Mouse (Mus musculus): Measurements from ENCODE around the gene Zcchc14. TPM values are rescaled to one million over a fixed set of nuclear protein-coding genes. Genes with fewer than 3 reads are reported as not detected.

Gene Zcchc14
- total RNA-seq, 1 experiment = 18.6 TPM

GRCm38 (mm10) chr8:121568321-121568720 is 84.4 kb downstream of the Zcchc14 start:
- Histone ChIP-seq H3K27ac (ENCODE audit: insufficient read depth, low read depth, low read length, poor library complexity, severe bottlenecking) (no peak overlapping the region), H3K9ac (ENCODE audit: insufficient read depth, low read depth, low read length, poor library complexity, severe bottlenecking) (no peak overlapping the region), H3K4me1 (ENCODE audit: control insufficient read depth in 2 of 2, insufficient read depth in 2 of 2, low read length in 2 of 2, poor library complexity in 1 of 2) (peaks cover 2 to 13% of the 10 kb centered on the region in 2 experiments; a peak in 3 of 4 replicates), H3K4me3 (ENCODE audit: insufficient read depth in 1 of 2, low read depth in 1 of 2, low read length in 2 of 2, poor library complexity in 1 of 2, severe bottlenecking in 1 of 2) (no peak overlapping the region), H3K9me3 (ENCODE audit: control insufficient read depth, insufficient read depth, low read depth, low read length) (no peaks in the 10 kb centered on the region), H3K36me3 (ENCODE audit: control insufficient read depth, insufficient read depth, low read length, poor library complexity, severe bottlenecking) (no peaks in the 10 kb centered on the region; the same call in 1 of the 2 replicates)
- in situ Hi-C loops (cut with MboI; ENCODE audit: low sequenced_read_pairs in 2 of 2, unreplicated experiment in 2 of 2) = no loop called here
- no peak for DNase-seq (ENCODE audit: low read depth, low spot score)
- TF ChIP-seq HCFC1 (IDR thresholded peaks at IDR 0.05; ENCODE audit: borderline replicate concordance, insufficient read depth, low read length) (no peak), MAFK (IDR thresholded peaks at IDR 0.05; ENCODE audit: insufficient read depth, low read depth, low read length) (peak; percentile 98), ZC3H11A (IDR thresholded peaks at IDR 0.05; ENCODE audit: borderline replicate concordance, low read depth, low read length) (no peak)

GRCm38 (mm10) chr8:121563701-121564100 is 89.0 kb downstream of the Zcchc14 start:
- DNase-seq (ENCODE audit: low read depth, low spot score) = no peak
- peaks cover 10% of the 10 kb centered on the region; the same call in 1 of the 2 replicates for H3K36me3 ChIP-seq (ENCODE audit: control insufficient read depth, insufficient read depth, low read length, poor library complexity, severe bottlenecking)
- no peak overlapping the region for H3K27ac ChIP-seq (ENCODE audit: insufficient read depth, low read depth, low read length, poor library complexity, severe bottlenecking)
- no peak overlapping the region for H3K4me3 ChIP-seq (ENCODE audit: insufficient read depth in 1 of 2, low read depth in 1 of 2, low read length in 2 of 2, poor library complexity in 1 of 2, severe bottlenecking in 1 of 2)
- in situ Hi-C loops (cut with MboI; ENCODE audit: low sequenced_read_pairs in 2 of 2, unreplicated experiment in 2 of 2) = no loop called here
- H3K4me1 ChIP-seq (ENCODE audit: control insufficient read depth in 2 of 2, insufficient read depth in 2 of 2, low read length in 2 of 2, poor library complexity in 1 of 2) = peaks cover 0 to 7% of the 10 kb centered on the region in 2 experiments; a peak in 1 of 4 replicates
- no peak for TF ChIP-seq ZC3H11A (IDR thresholded peaks at IDR 0.05; ENCODE audit: borderline replicate concordance, low read depth, low read length)
- TF ChIP-seq ZNF384 (IDR thresholded peaks at IDR 0.05; ENCODE audit: low read depth, low read length) = no peak
- no peak for TF ChIP-seq CHD2 (IDR thresholded peaks at IDR 0.05; ENCODE audit: low read depth, low read length)
- no peak for TF ChIP-seq MAFK (IDR thresholded peaks at IDR 0.05; ENCODE audit: insufficient read depth, low read depth, low read length)
- no peak for TF ChIP-seq HCFC1 (IDR thresholded peaks at IDR 0.05; ENCODE audit: borderline replicate concordance, insufficient read depth, low read length)
- H3K9ac ChIP-seq (ENCODE audit: insufficient read depth, low read depth, low read length, poor library complexity, severe bottlenecking) = no peak overlapping the region
- no peaks in the 10 kb centered on the region for H3K9me3 ChIP-seq (ENCODE audit: control insufficient read depth, insufficient read depth, low read depth, low read length)

GRCm38 (mm10) chr8:121562941-121563351 is 89.8 kb downstream of the Zcchc14 start:
- Histone ChIP-seq H3K9me3 (ENCODE audit: control insufficient read depth, insufficient read depth, low read depth, low read length) (no peaks in the 10 kb centered on the region), H3K27ac (ENCODE audit: insufficient read depth, low read depth, low read length, poor library complexity, severe bottlenecking) (no peak overlapping the region), H3K4me1 (ENCODE audit: control insufficient read depth in 2 of 2, insufficient read depth in 2 of 2, low read length in 2 of 2, poor library complexity in 1 of 2) (peaks cover 0 to 7% of the 10 kb centered on the region in 2 experiments; a peak in 1 of 4 replicates), H3K4me3 (ENCODE audit: insufficient read depth in 1 of 2, low read depth in 1 of 2, low read length in 2 of 2, poor library complexity in 1 of 2, severe bottlenecking in 1 of 2) (no peak overlapping the region), H3K9ac (ENCODE audit: insufficient read depth, low read depth, low read length, poor library complexity, severe bottlenecking) (no peak overlapping the region), H3K36me3 (ENCODE audit: control insufficient read depth, insufficient read depth, low read length, poor library complexity, severe bottlenecking) (peaks cover 10% of the 10 kb centered on the region; the same call in 1 of the 2 replicates)
- in situ Hi-C loops (cut with MboI; ENCODE audit: low sequenced_read_pairs in 2 of 2, unreplicated experiment in 2 of 2) = no loop called here
- TF ChIP-seq ZNF384 (IDR thresholded peaks at IDR 0.05; ENCODE audit: low read depth, low read length) = no peak
- no peak for TF ChIP-seq CHD2 (IDR thresholded peaks at IDR 0.05; ENCODE audit: low read depth, low read length)
- TF ChIP-seq HCFC1 (IDR thresholded peaks at IDR 0.05; ENCODE audit: borderline replicate concordance, insufficient read depth, low read length) = no peak
- TF ChIP-seq ZC3H11A (IDR thresholded peaks at IDR 0.05; ENCODE audit: borderline replicate concordance, low read depth, low read length) = no peak
- TF ChIP-seq MAFK (IDR thresholded peaks at IDR 0.05; ENCODE audit: insufficient read depth, low read depth, low read length) = no peak
- DNase-seq (ENCODE audit: low read depth, low spot score) = no peak

- H3K4me1 ChIP-seq (ENCODE audit: control insufficient read depth in 2 of 2, insufficient read depth in 2 of 2, low read length in 2 of 2, poor library complexity in 1 of 2) = peaks cover 0 to 5% of the 10 kb centered on the region in 2 experiments; a peak in 1 of 4 replicates
- DNase-seq (ENCODE audit: low read depth, low spot score) = no peak
- no peak overlapping the region for H3K4me3 ChIP-seq (ENCODE audit: insufficient read depth in 1 of 2, low read depth in 1 of 2, low read length in 2 of 2, poor library complexity in 1 of 2, severe bottlenecking in 1 of 2)
- peaks cover 10% of the 10 kb centered on the region; the same call in 1 of the 2 replicates for H3K36me3 ChIP-seq (ENCODE audit: control insufficient read depth, insufficient read depth, low read length, poor library complexity, severe bottlenecking)
- TF ChIP-seq HCFC1 (IDR thresholded peaks at IDR 0.05; ENCODE audit: borderline replicate concordance, insufficient read depth, low read length) (no peak), CHD2 (IDR thresholded peaks at IDR 0.05; ENCODE audit: low read depth, low read length) (no peak), MAFK (IDR thresholded peaks at IDR 0.05; ENCODE audit: insufficient read depth, low read depth, low read length) (no peak)
- no peak overlapping the region for H3K27ac ChIP-seq (ENCODE audit: insufficient read depth, low read depth, low read length, poor library complexity, severe bottlenecking)
- in situ Hi-C loops (cut with MboI; ENCODE audit: low sequenced_read_pairs in 2 of 2, unreplicated experiment in 2 of 2) = no loop called here
- no peak overlapping the region for H3K9ac ChIP-seq (ENCODE audit: insufficient read depth, low read depth, low read length, poor library complexity, severe bottlenecking)
- H3K9me3 ChIP-seq (ENCODE audit: control insufficient read depth, insufficient read depth, low read depth, low read length) = no peaks in the 10 kb centered on the region
Observed at GRCm38 (mm10) chr8:121561636-121562345, 90.9 kb downstream of the Zcchc14 start.

Measured in ES-E14 (cell line).